Comparison of ENCODE assay signal across 36 mouse cellular contexts in genomic region chr5:89211057-89211456, GRCm38 (mm10).
"Had no signal": no experiment of that assay in that cellular context is flagged by ENCODE, and none has a peak within 500 bp of the region (broad histone marks: within the 10 kb centered on the region; RNA-seq: fewer than 3 reads in every experiment).

No protein-coding gene starts in this region.

- H3K9me3 ChIP-seq: heart, embryonic 10.5 days; heart, embryonic 12.5 days; heart, embryonic 13.5 days; heart, embryonic 15.5 days; hindbrain, embryonic 10.5 days; hindbrain, embryonic 12.5 days; hindbrain, embryonic 13.5 days; hindbrain, embryonic 15.5 days; intestine, embryonic 15.5 days; kidney, embryonic 15.5 days had no signal

- H3K9ac ChIP-seq: heart, embryonic 12.5 days; heart, embryonic 13.5 days; heart, embryonic 15.5 days; hindbrain, embryonic 12.5 days; hindbrain, embryonic 13.5 days; hindbrain, embryonic 14.5 days; hindbrain, embryonic 15.5 days; intestine, embryonic 15.5 days; kidney, embryonic 15.5 days had no signal

- H3K27me3 ChIP-seq: heart, embryonic 12.5 days; heart, embryonic 13.5 days; heart, embryonic 15.5 days; hindbrain, embryonic 12.5 days; hindbrain, embryonic 13.5 days; hindbrain, embryonic 15.5 days; intestine, embryonic 15.5 days; kidney, embryonic 15.5 days had no signal

- H3K36me3 ChIP-seq: heart, embryonic 10.5 days; heart, embryonic 12.5 days; heart, embryonic 15.5 days; hindbrain, embryonic 10.5 days; hindbrain, embryonic 12.5 days; hindbrain, embryonic 13.5 days; hindbrain, embryonic 15.5 days; intestine, embryonic 15.5 days; kidney, embryonic 15.5 days had no signal

- ATAC-seq: hindbrain, embryonic 16.5 days; hindbrain, postnatal 0 days; inflammation-experienced regulatory T-cells, adult 6 months; intestine, embryonic 15.5 days; intestine, embryonic 16.5 days; intestine, postnatal 0 days had no signal

- H3K4me3 ChIP-seq: heart, adult 2 months; heart, embryonic 10.5 days; heart, embryonic 12.5 days; heart, embryonic 13.5 days; heart, embryonic 15.5 days; hindbrain, embryonic 10.5 days; hindbrain, embryonic 12.5 days; hindbrain, embryonic 13.5 days; hindbrain, embryonic 15.5 days; intestine, embryonic 15.5 days; kidney, embryonic 15.5 days; layer of hippocampus, adult 2 months had no signal

- H3K27ac ChIP-seq: heart, adult 2 months; heart, embryonic 10.5 days; heart, embryonic 13.5 days; heart, embryonic 15.5 days; hindbrain, embryonic 10.5 days; hindbrain, embryonic 12.5 days; hindbrain, embryonic 13.5 days; hindbrain, embryonic 14.5 days; hindbrain, embryonic 15.5 days; hindbrain, postnatal 0 days; intestine, embryonic 15.5 days; kidney, embryonic 15.5 days; kidney, postnatal 0 days; layer of hippocampus, adult 2 months had no signal

- H3K4me2 ChIP-seq: heart, embryonic 11.5 days; heart, embryonic 12.5 days; heart, embryonic 13.5 days; heart, embryonic 15.5 days; hindbrain, embryonic 12.5 days; hindbrain, embryonic 13.5 days; hindbrain, embryonic 14.5 days; hindbrain, embryonic 15.5 days; intestine, embryonic 15.5 days; kidney, embryonic 15.5 days had no signal

- H3K4me1 ChIP-seq: heart, embryonic 10.5 days; heart, embryonic 12.5 days; heart, embryonic 13.5 days; heart, embryonic 15.5 days; hindbrain, embryonic 10.5 days; hindbrain, embryonic 12.5 days; hindbrain, embryonic 13.5 days; hindbrain, embryonic 15.5 days; intestine, embryonic 15.5 days had no signal

- DNase-seq: heart, adult 2 months; heart, postnatal 10 days; heart, postnatal 14 days; heart, postnatal 36 days; heart, postnatal 4 days; kidney, adult 11 months; kidney, adult 18-20 months; kidney, adult 2 months; kidney, adult 8-10 months; kidney, adult 9 months; kidney, postnatal 10 days; kidney, postnatal 14 days; kidney, postnatal 25 days; kidney, postnatal 36 days; kidney, postnatal 4 days; layer of hippocampus, adult 9-11 months; layer of hippocampus, postnatal 36 days had no signal
